Mouse (Mus musculus) brain, adult 2 months (tissue): ENCODE results near the gene Dock8.

Source experiments
- DNase-seq: peaks from one replicate; pipeline ENCODE4 v3.0.0; 2011; ENCODE audit warnings: low read depth, low spot score

Gene Dock8

GRCm38 (mm10) chr19:25122417-25122816 lies 123.1 kb downstream of the Dock8 start:
- DNase-seq: peak; percentile 67

GRCm38 (mm10) chr19:25123031-25123430 lies 123.7 kb downstream of the Dock8 start:
- peak; percentile 50 for DNase-seq

DNA sequence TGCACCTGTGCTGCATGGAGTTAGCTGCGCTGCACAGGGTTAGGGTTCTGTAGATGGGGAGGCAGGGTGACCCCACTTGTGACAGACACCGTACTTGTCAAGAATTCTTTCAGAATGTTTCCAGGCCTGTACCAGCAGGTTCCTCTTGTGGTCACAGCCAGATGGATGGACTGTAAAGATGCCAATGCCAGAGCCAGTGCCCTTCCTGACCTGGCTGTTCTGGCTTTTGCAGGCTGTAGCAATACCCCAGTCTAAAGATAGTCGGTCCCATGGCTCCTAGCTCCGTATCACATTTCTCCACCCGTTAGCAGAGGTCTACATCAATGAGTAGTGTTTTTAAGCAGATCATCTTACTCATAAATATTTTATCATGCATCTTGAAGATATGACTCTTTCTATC lies 124.1 kb downstream of the Dock8 start:
- no peak for DNase-seq

DNA sequence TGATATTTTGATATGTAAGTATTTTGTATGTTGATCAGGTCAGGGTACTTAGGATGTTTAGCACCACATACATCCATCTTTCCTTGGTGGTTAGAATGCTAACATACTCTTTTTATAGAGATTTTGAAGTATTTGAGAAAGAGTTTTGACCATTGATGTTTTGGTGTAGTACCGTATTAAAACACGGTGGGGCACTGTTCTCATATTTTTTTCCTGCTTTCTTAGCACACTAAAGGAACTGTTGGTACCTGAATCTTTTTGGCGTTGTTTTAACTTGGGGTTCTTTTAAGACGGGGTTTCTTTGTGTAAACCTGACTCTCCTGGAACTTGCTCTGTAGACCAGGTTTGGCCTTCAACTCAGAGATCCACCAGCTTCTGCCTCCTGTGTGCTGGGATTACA lies 133.0 kb downstream of the Dock8 start:
- peak; percentile 40 for DNase-seq

DNA sequence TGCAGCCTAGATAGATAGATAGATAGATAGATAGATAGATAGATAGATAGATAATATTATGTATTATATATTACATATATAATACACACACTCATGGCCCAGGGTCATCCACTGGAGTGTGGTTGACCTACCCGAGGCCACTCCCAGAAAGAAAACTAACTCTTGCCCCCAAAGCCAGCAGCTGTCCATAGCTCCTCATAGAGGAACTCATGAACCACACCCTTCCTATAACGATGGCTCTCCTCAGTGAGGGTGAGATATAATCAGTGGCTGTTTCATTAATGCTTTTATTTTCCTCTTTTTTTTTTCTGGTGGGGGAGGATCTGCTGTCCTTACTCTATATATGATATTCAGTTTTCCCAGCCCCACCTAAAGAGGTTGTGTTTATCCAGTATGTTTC lies 134.6 kb downstream of the Dock8 start:
- no peak for DNase-seq

DNA sequence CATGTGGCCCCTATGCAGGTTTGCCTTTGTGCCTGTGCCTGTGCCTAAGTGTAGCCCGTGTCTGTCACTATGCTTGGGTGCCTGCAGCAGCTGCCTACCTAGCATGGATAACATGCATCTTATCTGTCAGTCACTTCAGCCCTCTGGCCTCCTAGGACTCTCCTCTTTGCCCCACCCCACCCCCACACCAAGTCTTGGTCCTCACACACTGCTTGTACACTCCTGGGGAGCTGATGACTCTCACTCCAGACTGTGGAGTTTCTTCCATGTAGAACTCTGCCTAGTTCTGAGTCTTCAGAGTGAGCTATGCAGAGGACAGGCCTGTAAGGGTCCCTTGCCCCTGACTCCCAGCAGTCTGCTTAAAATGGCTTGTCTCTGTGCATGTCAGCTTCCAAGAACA lies 136.8 kb downstream of the Dock8 start:
- no peak for DNase-seq

DNA sequence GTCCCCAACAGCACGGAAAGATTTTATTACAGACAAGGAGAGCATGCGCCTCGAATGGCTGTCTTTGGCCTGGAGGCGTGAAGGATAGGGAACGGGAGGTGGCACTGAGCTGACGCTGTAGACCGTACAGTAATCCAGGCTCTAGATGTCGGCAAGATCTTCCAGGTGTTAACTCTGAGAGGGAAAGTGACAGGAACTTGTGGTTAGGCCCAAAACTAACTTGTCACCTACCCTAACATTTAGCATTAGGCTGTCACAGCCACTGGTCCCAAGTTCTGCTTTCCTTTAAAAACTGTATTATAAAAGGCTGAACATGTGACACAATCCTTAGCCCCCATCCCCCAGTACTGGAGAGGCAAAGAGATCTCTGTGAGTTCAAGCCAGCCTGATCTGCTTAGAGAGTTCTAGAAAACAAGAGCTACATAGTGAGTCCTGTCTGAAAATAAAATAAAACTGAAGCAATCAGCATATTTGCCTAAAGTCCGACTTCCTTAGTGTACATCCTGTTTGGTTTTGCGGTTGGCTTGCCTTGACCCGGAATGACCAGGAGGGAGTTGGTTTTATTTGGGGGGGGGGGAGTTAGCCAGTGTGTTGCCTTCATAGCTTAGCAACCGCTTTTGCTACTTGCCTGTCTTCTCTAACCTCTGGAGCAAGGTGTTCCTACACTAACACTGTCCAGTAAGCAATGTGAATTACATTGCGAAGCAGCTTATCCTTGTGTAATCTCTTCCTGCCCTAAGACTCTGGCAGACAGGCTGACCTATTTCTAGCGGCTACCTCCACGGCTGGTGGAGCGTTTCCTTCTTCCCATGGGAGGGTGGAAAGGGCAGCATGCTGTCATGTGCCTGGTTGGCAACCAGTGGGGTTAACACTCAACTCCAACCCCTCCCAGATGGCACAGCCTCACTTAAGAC lies 138.8 kb downstream of the Dock8 start:
- DNase-seq: peak; percentile 12

DNA sequence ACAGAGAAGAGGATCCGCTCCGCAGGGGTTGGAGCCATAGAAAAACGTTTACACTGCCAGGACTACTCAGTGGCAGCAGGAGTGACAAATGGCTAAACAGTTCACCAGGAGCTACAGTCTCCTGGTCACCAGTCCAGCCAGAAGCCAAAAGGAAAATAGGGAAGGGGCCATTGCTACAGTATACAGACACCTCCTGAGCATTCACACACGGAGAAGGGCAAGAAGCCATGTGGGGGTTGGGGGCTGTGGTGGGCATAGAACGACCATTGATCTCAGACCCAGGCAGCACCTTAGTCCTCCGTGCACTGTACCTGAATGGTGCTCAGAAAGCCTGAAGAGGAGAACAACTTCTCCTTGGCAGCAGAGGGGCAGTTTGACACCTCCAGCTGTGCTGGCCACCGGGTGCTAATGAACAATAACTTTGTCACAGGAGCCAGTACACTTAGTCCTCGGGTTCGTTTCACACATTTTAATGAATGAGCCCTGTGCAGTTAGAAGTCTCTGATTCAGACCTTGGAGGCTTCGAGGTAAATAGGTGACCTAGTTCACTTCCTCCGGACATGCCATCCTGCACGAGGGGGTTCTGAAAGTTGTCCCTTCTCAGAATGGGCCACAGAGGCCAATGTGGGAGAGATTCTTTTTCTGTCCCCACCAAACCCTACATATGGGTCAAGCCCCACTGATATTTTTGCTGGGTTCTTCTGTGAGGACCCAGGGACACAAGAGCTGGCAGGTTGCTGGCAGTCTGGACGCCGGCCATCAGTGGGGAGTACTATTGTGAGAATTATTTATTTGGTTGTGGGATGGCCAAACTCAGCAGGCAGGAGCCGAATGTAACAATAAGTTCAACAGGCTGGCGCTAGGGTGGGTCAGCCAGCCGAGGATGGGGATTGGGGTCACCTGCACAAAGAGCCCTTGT lies 145.0 kb downstream of the Dock8 start:
- DNase-seq: peak; percentile 12

GRCm38 (mm10) chr19:25145116-25145515 lies 145.8 kb downstream of the Dock8 start:
- no peak for DNase-seq

DNA sequence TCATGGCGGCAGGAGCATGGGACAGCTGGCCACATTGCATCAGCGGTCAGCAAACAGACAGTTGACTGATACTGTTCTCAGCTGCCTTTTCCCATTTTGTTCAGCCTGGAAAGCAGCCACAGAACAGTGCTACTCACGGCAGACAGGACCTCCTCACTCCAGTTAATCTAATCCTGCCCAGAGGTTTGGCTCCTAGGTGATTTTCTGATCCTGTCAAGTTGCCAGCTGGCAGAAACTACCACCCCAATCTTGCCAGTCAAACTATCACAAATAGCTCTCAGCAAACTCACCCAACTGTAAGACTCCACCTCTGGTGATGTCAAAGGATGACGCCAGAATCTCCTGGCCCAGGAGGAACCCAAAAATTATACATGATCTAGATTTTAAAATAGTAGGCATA lies 146.8 kb downstream of the Dock8 start:
- no peak for DNase-seq

DNA sequence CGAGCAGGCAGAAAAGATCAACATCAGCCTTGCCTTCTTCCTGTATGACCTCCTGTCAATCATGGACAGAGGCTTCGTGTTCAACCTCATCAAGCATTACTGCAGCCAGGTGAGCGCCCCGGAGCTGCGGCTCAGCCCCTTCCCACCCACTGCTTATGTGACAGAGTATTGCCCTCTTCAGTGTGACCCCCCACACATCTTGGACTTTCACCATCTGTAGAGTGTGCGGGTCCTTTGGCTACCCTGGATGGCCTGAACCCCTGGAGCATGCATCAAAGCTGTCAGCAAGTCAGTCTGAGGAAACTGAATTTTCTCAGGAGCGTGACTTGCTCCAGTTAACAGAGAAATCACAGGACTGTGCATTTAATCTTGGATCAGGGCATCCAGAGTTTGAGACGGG lies 150.5 kb downstream of the Dock8 start:
- no peak for DNase-seq

DNA sequence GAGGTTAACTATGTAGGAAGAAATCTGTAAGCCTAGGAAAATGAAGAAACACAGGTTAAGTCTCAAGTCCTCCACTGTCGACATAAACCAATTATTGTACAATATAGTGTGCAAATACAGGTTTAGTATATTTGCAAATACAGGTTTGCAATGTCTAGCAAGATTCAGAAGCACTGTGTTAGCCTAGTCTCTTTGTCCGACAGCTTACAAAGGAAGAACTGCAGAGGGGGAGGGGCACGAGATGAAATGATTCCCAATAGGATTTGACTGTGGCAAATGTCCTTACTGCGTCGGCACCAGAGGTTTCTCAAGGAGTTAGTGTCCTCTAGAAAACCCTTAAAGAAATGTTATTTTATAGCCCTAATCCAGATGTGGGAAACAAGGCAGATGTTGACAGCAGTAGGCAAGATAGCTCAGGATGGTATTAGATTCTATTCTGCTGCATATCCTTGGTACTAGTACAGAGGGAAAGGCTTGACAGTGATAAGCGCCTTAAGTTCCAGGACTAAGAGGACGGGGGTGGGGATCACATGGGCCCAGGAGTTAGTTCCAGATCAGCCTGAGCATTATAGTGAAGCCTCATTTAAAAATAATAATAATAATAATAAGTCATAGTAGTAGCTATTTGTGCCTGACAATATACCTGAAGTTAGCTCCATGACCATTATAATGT lies 155.3 kb downstream of the Dock8 start:
- no peak for DNase-seq

- DNase-seq: no peak
Observed at GRCm38 (mm10) chr19:25155250-25155649, 155.9 kb downstream of the Dock8 start.

DNA sequence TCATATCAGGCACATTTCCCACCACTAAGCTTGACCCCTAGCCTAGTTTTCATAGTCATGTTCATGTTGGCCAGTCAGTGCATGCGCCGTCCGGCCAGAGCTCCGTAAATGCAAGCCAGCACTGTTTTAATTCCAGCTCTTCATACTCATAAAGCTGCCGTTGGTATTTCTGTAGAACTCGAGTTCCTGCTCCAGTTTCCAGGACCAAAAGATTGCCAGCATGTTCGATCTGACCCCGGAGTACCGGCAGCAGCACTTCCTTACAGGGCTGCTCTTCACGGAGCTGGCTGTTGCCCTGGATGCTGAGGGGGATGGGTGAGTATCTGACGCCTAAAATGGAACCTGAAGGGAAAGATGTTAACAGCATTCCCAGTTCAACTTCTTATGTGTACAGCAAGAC lies 156.4 kb downstream of the Dock8 start:
- DNase-seq: no peak

- no peak for DNase-seq
Observed at GRCm38 (mm10) chr19:25162270-25162669, 162.9 kb downstream of the Dock8 start.

DNA sequence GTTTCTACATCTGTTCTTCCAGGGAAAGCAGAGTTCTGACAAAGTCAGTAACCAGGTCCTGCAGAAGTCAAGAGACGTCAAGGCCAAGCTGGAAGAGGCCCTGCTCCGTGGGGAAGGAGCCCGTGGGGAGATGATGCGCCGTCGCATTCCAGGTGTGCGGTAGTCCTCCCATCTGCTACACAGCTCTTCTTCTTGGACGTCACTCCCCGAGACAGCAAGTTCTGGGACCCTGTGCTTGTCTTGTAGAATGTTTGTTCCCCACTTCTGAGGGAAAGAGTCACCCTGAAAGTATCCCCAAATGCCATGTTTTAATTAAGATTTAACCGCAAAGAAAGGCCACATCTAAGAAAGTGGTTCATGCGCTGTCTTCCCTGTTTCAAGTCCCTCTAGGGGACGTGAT lies 164.1 kb downstream of the Dock8 start:
- no peak for DNase-seq

DNA sequence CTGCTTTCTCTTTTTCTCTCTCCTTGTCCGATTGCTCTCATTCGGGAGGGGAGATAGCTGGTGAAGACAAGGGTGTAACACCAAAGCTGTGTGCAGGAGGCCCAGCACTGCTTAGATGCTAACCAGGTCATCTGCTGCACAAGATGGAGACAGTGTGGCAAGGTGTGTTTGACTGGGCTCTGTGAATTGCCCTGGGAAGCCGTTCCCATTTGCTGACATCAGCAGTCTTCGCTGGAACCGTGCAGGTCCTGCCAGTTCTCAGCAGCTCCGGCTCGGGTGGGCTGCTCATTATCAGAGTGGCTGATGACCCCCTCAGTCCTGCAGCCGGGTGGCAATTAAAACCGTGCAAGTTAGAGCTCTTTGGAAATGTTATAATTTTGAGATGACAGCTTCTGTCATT lies 167.1 kb downstream of the Dock8 start:
- no peak for DNase-seq

DNA sequence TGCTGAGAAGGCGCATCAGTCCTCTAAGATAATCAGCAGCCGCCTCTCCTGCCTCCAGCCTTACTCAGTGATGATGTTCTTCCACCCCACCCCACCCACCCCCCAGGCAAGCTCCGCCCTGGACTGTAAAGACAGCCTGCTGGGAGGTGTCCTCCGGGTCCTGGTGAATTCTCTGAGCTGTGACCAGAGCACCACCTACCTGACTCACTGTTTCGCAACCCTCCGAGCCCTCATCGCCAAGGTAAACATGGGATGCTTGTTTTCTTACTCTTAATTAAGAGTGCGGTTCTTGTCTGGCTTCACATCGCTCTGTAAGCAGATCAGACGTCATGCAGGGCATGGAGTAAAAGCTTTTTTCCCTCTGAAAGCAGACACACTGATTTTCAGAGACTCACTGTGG lies 172.1 kb downstream of the Dock8 start:
- DNase-seq: no peak

DNA sequence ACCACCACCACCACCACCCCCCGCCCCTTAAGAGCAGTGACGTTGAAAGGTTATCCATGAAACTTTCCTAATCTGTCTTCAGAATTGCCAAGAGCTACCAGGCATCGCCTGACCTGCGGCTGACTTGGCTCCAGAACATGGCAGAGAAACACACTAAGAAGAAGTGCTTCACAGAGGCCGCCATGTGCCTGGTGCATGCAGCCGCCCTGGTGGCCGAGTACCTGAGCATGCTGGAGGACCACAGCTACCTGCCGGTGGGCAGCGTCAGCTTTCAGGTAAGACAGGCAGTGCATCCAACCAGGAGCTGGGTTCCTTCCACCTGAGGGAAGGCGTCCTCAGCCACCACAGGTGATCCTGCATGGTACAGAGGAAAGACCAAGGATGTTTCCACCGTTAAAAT lies 177.4 kb downstream of the Dock8 start:
- no peak for DNase-seq

DNA sequence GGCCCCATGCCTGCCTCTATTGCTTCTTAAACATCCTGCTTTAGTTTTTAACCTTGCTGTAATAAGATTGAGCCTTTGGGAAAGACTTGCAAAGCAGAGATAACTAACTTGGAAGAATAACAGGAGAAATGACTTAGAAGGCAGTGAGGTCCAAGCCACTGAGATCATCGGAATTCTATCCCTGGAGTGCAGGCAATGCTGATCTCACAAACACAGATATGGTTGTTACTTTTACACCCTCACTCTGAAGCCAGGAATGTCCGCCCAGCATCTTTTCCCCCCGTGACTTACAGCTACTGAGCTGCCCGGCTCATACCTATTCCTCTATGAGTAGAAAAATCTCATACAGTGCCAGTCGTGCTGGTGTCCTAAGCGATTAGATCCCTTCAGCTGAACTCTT lies 180.7 kb downstream of the Dock8 start:
- DNase-seq: no peak

- no peak for DNase-seq
Observed at GRCm38 (mm10) chr19:25180547-25180946, 181.2 kb downstream of the Dock8 start.

GRCm38 (mm10) chr19:25184076-25184475 lies 184.7 kb downstream of the Dock8 start:
- DNase-seq: no peak
